In genomic region chr12:103368777-103369176, GRCm38 (mm10) we compare ENCODE assay signal across 20 mouse cellular contexts. TPM values are rescaled to one million over a fixed set of nuclear protein-coding genes. Genes with fewer than 3 reads are reported as not detected.
"Had no signal": no experiment of that assay in that cellular context is flagged by ENCODE, and none has a peak within 500 bp of the region (broad histone marks: within the 10 kb centered on the region; RNA-seq: fewer than 3 reads in every experiment).

No protein-coding gene starts in this region.

- H3K36me3 ChIP-seq: limb, embryonic 15.5 days; lung, embryonic 15.5 days; midbrain, embryonic 13.5 days; neural tube, embryonic 13.5 days; stomach, embryonic 15.5 days had no signal

- H3K4me2 ChIP-seq: lung, embryonic 15.5 days; midbrain, embryonic 11.5 days had no signal

- H3K9me3 ChIP-seq: limb, embryonic 15.5 days; lung, embryonic 15.5 days; midbrain, embryonic 13.5 days; neural tube, embryonic 13.5 days; stomach, embryonic 15.5 days had no signal

- H3K4me1 ChIP-seq: limb, embryonic 15.5 days; lung, embryonic 15.5 days had no signal

- DNase-seq: lung, adult 2 months; lung, postnatal 14 days; lung, postnatal 36 days; right cerebral cortex, postnatal 14 days; thymus, adult 2 months; thymus, postnatal 25 days; thymus, postnatal 4 days had no signal

- H3K9ac ChIP-seq: limb, embryonic 15.5 days; lung, embryonic 15.5 days; midbrain, embryonic 13.5 days; neural tube, embryonic 13.5 days; stomach, embryonic 15.5 days had no signal

- H3K4me3 ChIP-seq: limb, embryonic 15.5 days; lung, embryonic 15.5 days; midbrain, embryonic 13.5 days; neural tube, embryonic 13.5 days; stomach, embryonic 15.5 days had no signal

- H3K27ac ChIP-seq: limb, embryonic 15.5 days; lung, embryonic 15.5 days; macrophage; midbrain, embryonic 13.5 days; neural tube, embryonic 13.5 days; stomach, embryonic 15.5 days; stomach, postnatal 0 days had no signal

- H3K27me3 ChIP-seq: limb, embryonic 15.5 days; stomach, embryonic 15.5 days had no signal

RNA-seq across cellular contexts. Expression of gene Asb2, which starts 13.0 kb away (rescaled TPM):
- total RNA-seq: neutrophil, adult 5-6 weeks had no signal

RNA-seq across cellular contexts. Expression of gene 9330161L09Rik, which starts 38.8 kb away (rescaled TPM):
- polyA plus RNA-seq: lung, embryonic 15.5 days; macrophage had no signal

RNA-seq across cellular contexts. Expression of gene Fam181a, which starts 58.0 kb away (rescaled TPM):
- total RNA-seq: megakaryocyte progenitor cell, adult 5-6 weeks; neutrophil, adult 5-6 weeks had no signal
- polyA plus RNA-seq: limb, embryonic 15.5 days; liver, embryonic 16.5 days; lung, embryonic 15.5 days; macrophage; spleen, adult 2 months; stomach, embryonic 15.5 days; stomach, postnatal 0 days; thymus, adult 2 months; urinary bladder, adult 2 months had no signal
